Mouse (Mus musculus) MEL-GATA-1-ER (cell line): ENCODE results near the gene Hipk2.

Source experiments
- DNase-seq: peaks from one replicate; pipeline ENCODE4 v3.0.0-alpha.2; 2012; ENCODE audit warnings: low read depth; ENCODE audit errors: extremely low read depth

Hipk2 gene

DNA sequence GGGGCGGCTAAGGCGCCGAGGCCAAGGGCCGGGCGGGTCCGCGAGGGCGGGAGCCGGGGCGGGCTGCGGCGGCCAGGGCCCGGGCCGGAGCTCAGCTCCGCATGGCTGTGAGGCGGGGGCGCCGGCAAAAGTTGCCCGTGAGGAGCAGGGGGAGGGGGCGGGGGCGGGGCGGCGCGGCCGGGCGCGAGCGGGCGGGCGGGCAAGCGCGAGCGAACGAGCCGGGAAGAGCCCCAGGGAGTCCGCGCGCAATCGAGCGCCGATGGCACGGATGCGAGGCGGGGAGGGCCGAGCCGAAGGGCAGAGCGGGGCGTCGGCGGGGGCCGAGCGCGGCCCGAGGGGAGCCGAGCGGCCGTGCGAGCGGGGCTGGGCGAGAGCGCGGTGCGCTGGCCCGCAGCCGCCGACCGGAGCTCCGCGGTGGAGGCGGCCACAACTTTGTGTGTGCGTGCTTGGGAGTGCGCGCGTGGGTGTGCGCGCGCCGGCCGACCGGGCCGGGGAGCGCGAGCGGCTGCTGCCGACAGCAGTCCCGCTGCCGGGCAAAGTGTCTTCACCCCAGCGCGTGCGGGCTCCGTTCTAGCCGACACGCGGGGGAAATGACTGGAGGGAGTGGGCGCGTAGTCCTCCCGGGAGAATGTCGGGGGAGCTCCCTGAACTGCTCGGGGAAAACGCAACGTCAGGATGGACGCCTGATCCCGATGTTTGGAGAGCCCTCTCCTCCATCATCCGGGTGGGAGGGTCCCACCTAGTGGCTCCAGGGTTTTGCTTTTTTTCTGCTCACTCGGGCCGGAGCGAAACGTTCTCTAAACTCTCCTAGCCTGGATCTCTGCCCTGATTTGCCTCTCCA lies at the start of gene Hipk2:
Hipk2 (minus strand) TSS at position 95 of the 841 bp plus-strand sequence.
- DNase-seq = no peak

DNA sequence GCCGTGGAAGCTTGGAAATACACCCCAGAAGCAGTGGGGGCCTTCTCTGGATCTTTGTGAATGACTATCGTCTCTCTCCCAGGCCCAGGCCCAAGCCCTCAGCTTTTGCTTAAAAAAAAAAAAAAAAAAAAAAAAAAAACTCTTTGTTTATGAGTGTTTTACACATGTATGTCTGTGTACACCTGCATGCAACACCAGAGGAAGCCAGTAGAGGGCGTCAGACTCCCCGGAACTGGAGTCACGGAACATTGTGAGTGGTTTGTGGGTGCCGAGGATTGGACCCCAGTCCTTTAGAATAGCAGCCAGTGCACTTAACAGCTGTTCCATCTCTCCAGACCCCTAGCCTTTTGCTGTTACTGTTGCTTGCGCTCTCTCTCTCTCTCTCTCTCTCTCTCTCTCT lies 49.8 kb upstream of the Hipk2 start:
- no peak for DNase-seq

DNA sequence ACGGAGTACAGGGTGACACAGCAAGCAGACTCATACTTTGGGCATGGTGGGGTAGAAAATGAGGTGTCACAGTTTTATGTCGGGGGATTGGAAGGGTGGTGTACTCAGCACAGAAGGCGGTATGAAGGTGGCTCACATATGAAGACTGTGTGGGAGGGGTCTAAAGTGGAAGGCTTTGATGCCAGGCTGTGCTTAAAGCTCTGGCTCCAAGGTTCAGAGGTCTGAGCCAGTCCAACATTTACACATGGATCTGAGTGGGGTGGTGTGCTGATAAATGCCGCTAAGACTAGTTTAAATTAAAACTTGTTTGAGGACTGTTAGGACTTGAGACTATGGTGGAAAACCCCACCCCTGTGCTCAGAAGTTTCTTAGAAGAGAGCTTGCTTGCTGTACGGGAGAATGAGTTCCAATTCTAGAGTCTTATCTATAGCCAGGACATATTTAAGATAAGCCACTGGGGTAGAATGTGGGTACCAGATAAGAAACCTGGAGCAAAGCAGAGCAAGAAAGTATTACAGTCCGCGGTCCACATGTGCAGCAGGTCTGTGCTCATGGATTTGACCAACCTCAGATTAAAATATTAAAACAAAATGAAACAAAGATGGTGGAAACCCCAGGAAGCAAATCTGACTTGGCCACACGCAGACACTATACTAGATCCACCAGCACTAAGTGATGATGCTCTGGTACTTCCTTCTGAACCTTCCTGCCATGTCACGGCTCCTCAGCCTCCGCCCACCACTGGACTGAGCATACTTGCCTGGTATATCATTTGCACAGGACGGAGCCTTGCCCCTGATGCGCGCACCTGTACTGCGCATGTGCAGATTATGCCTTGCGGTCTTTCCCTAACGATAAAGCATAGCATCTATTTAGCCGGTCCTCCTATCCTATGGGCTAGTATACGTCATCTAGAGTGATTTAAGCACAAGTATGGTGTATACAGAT lies 48.2 kb upstream of the Hipk2 start:
- peak; percentile 92 for DNase-seq

GRCm38 (mm10) chr6:38923450-38923849 lies 47.5 kb upstream of the Hipk2 start:
- no peak for DNase-seq

GRCm38 (mm10) chr6:38922517-38922916 lies 46.6 kb upstream of the Hipk2 start:
- DNase-seq = no peak

DNA sequence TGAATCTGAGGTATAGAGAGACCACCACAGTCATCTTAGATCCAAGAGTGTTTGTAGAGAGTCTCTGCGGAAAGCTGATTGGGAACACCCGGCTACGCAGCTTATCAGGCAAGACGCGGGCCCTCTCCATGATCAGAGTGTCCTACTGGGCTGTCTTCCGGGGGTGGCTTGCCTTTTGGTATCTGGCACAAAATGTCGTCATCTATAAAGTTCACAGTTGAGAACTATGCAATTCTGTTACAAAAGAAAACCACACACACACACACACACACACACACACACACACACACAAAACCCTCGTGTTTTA lies 45.8 kb upstream of the Hipk2 start:
- no peak for DNase-seq

DNA sequence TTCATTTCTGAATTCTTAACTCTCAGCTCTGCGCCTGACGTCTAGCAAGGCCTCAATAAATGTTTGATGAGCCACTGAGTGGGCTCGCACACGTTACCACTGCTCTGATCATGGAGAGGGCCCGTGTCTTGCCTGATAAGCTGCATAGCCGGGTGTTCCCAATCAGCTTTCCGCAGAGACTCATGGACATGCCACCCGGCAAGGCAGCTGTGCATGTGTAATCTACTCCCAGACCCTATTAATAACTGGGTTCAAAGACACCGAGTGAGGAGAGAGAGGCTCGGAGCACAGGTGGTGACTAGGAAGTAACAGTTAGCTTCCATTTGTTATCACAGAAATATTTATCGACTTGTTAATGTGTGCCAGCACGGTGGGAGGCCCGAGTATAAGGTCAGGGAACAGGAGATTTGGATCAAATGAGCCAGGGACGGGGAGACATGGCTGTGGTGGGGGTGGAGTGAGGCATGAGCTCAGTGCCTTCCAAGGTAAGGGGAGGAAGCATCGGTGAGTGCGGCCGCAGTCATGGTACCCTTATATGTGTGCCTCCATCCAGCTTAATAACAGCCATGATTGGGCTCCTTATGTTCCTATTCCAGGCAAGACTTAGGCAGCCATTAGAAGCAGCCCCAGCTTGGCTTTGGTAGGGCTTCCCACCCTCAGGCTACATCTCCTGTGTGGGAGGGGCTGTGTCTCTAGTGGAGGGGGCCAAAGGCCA lies 45.3 kb upstream of the Hipk2 start:
- peak; percentile 88 for DNase-seq

GRCm38 (mm10) chr6:38920141-38920540 lies 44.2 kb upstream of the Hipk2 start:
- no peak for DNase-seq

GRCm38 (mm10) chr6:38919135-38919740 lies 43.3 kb upstream of the Hipk2 start:
- DNase-seq = no peak

- DNase-seq = no peak
These were observed 42.8 kb upstream of the Hipk2 start for GRCm38 (mm10) chr6:38918728-38919127.

DNA sequence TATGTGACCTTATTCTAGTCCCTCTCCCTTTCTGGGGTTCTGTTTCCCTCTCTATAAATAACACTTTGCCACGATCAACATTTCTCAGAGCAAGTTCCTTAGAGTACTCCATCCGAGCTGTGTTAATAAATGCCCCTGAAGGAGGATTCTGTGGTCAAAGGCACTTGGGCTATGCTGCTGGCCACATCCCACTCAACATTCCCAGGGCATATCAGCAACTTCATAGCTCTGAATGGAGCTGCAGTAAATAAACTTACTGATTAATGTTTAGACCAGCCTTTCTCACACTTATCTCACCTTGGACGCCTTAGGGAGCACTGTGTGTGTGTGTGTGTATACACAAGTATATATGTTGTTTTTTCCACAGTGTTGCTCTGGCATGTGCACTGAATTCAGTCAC lies 41.5 kb upstream of the Hipk2 start:
- no peak for DNase-seq

GRCm38 (mm10) chr6:38916571-38916970 lies 40.6 kb upstream of the Hipk2 start:
- DNase-seq = no peak

GRCm38 (mm10) chr6:38915776-38916175 lies 39.8 kb upstream of the Hipk2 start:
- no peak for DNase-seq

DNA sequence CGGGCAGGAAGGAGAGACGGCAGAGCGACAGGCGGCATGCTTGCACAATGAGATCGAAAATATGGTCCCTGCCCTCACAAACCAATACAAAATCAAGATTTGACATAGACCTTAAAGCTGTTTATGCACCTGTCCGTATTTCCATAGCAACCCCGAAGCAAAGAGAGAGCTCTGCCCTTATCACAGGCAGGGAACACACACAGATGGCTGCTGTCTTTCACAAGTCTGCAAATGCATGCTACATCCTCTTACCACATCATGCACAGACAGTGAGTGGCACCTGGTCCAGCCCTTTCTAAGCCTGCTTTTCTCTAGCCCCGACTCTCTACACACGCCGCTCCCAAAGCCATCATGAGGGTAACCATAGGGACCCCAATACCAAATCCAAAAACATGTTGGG lies 38.2 kb upstream of the Hipk2 start:
- no peak for DNase-seq

DNA sequence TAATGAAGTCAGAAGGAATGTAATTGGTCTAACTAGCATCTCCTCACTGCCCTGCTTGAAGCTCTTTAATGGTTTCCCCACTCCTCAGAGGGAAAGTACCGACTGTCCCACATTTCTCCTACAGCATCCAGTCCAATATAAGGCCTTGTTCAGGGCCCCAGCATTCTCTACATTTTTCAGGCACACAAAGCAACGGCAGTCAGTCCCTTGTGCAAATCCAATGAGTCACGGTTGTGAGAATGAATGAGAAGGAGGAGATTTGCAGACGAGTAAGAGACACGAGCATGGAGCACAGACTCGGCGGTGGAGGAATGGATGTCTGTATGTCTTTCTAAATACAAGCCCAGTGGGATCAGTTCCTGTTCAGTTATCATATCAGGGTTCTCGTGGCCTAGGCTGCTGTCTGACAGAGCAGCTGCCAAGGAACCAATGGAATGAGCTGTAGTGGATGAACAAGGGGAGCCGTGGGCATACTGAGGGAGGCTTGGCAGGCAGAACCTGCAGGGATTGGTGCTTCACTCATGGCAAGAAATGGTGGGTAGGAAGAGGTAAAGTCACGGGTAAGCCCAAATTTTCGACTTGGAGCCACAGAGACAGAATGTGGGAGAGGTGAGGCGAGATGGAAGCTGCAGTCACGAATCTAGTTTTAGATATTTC lies 37.5 kb upstream of the Hipk2 start:
- no peak for DNase-seq

DNA sequence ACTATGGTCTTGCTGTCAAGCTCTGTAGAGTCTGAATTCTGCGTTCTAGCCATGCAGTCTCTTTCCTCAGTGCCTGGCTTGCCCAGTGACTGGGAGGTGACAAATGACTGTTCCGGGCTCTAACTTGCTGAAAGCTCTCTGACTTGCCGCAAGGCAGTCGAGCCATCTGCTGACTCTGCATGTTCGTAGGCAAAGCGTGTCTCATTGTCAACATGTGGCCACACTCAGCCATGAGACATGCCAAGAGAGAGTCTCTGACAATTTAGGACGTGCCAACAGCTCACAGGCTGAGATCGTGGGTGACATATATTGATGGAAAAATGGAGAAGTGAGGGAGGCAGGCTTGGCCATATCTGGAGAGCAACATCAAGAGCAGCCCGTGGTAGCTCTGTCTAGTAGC lies 36.9 kb upstream of the Hipk2 start:
- DNase-seq = no peak

DNA sequence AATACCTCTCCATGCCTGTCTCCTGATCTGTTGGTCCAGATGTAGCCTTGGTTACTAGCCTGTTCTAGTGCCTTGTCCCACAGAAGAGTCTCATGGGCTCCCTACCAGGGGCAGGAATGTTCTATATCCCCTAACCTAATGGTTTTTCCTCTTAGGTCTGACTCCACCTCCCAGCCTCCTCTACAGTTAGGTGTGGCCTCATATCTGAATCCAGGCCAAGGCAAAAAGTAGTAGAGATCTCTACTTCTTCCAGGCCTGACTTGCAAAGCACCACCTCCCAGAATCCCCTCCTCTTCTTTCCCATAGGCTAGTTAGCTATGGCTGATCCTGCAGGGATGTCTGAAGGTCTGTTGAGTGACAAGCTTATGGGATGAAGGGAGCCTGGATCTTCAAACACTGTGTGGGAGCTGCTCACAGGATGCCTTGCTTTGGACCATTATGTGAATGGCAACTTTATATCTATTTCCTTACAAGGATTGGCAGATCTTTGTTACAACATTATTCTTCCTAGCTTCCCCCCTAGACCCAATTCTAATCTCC lies 36.2 kb upstream of the Hipk2 start:
- DNase-seq = no peak

- peak; percentile 98 for DNase-seq
These were observed 35.0 kb upstream of the Hipk2 start for GRCm38 (mm10) chr6:38910828-38911559.

GRCm38 (mm10) chr6:38908401-38908800 lies 32.4 kb upstream of the Hipk2 start:
- DNase-seq = no peak

DNA sequence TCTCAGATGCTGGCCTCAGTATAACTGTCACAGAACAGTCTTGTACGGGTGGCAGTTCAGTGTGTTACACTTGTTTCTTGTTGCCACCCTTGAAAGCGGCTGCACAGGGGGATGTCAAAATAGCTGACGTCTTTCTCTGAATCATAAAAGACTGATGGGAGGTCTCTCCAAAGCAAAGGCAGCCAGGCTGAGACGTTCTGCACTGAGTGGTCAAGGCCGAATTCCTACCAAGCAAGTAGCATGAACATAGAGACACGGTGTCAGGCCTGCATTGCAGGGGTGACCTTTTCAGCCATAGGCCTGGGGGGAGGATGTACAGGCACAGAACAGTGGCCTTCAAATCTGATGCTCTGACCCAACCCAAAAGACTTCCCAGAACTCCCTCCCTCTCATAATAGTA lies 30.0 kb upstream of the Hipk2 start:
- DNase-seq = no peak
